In genomic region chr13:120079644-120080043, GRCm38 (mm10) we compare ENCODE assay signal across 13 mouse cellular contexts. TPM values are rescaled to one million over a fixed set of nuclear protein-coding genes. Genes with fewer than 3 reads are reported as not detected.
A peak's percentile ranks its signal among the peaks of the same experiment; 100 is the strongest.
ATAC-seq lines count a peak whose summit lies in the region.
"Had no signal": no experiment of that assay in that cellular context is flagged by ENCODE, and none has a peak within 500 bp of the region (broad histone marks: within the 10 kb centered on the region; RNA-seq: fewer than 3 reads in every experiment).

No protein-coding gene starts in this region.

- peak; percentile 61 for ATAC-seq in granulocyte monocyte progenitor cell, adult 5-6 weeks (replicated peaks; ENCODE audit: poor library complexity, severe bottlenecking)
- peak; percentile 52; the same call in 1 of the 2 replicates for ATAC-seq in megakaryocyte, adult 5-6 weeks (ENCODE audit: poor library complexity, severe bottlenecking)

RNA-seq across cellular contexts. Expression of gene Gm21188, which starts 27.6 kb away (rescaled TPM):
- 63.0 and 68.6 TPM in 2 replicates for total RNA-seq in granulocyte monocyte progenitor cell, adult 5-6 weeks (2014; fragmentation: Nextera tagmentation)
- 31.0 and 37.9 TPM in 2 replicates for total RNA-seq in granulocyte monocyte progenitor cell, adult 5-6 weeks (2017)
- 248 and 273 TPM in 2 replicates for total RNA-seq in megakaryocyte, adult 5-6 weeks (2015)
- total RNA-seq in megakaryocyte, adult 5-6 weeks (2017), result 152 and 161 TPM in 2 replicates
- total RNA-seq: adrenal gland, adult 2 months; ES-E14; MEL had no signal

RNA-seq across cellular contexts. Expression of gene Gm36079, which starts 52.8 kb away (rescaled TPM):
- not detected in 2 replicates for total RNA-seq in granulocyte monocyte progenitor cell, adult 5-6 weeks (2014; fragmentation: Nextera tagmentation)
- not detected in 2 replicates for total RNA-seq in granulocyte monocyte progenitor cell, adult 5-6 weeks (2017)
- not detected in 2 replicates for total RNA-seq in megakaryocyte, adult 5-6 weeks (2015)
- 0.49 TPM in 1 of 2 replicates, not detected in the other for total RNA-seq in megakaryocyte, adult 5-6 weeks (2017)
- total RNA-seq: adrenal gland, adult 18-20 months; adrenal gland, adult 2 months; adrenal gland, adult 8-10 months; adrenal gland, postnatal 10 days; adrenal gland, postnatal 14 days; adrenal gland, postnatal 25 days; adrenal gland, postnatal 36 days; adrenal gland, postnatal 4 days; CH12.LX; ES-E14; MEL had no signal
